Mouse (Mus musculus): ENCODE data around the gene Agbl1.

DNA sequence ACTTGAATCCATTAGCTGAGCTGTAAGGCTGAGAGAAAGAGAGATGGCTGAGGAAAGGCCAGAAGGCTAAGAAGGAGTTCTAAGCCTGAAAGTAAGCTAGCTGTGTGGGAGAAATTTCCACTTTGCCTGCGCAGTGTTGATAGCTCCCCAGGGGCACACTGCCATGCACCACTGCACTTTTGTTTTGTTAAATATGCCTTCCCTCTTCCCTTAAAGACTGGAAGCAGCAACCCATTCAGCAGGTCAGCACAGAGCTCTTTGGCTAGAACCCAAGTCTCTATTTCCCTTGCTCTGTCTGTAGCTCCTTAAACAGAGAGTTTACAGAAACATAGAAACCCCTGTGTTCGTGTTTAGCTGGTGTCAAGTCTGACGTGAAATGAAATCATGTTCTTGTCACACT lies 922.7 kb downstream of the Agbl1 start:
- no peak for TF ChIP-seq MAFK (IDR thresholded peaks at IDR 0.05; ENCODE audit: insufficient read depth, low read depth, low read length)
- no peak for TF ChIP-seq HCFC1 (IDR thresholded peaks at IDR 0.05; ENCODE audit: borderline replicate concordance, insufficient read depth, low read length)
- TF ChIP-seq ZC3H11A (IDR thresholded peaks at IDR 0.05; ENCODE audit: borderline replicate concordance, low read depth, low read length) = no peak
- TF ChIP-seq ZNF384 (IDR thresholded peaks at IDR 0.05; ENCODE audit: low read depth, low read length) = no peak
- no peak for TF ChIP-seq CHD2 (IDR thresholded peaks at IDR 0.05; ENCODE audit: low read depth, low read length)

All from ES-E14 (cell line).